Comparison of ENCODE assay signal across 8 mouse cellular contexts in genomic region chr3:122295511-122295910, GRCm38 (mm10). TPM values are rescaled to one million over a fixed set of nuclear protein-coding genes. Genes with fewer than 3 reads are reported as not detected.
DNase-seq lines count a peak whose midpoint lies in the region; ATAC-seq and TF ChIP-seq lines count a peak whose summit lies in the region.

No protein-coding gene starts in this region.

- H3K9me3 ChIP-seq in lung, postnatal 0 days (ENCODE audit: low read length), result no peaks in the 10 kb centered on the region

- 12% methylated on average over 5 of the region's 5 CpGs for WGBS in lung, postnatal 0 days

- peak; percentile 63 for DNase-seq in layer of hippocampus, adult 11-12 months (ENCODE audit: low spot score)
- DNase-seq in layer of hippocampus, adult 9-10 months (ENCODE audit: low spot score), result no peak
- peak; percentile 72 for DNase-seq in adrenal gland, postnatal 10 days
- DNase-seq in kidney, postnatal 14 days, result peak; percentile 61
- peak; percentile 81 for DNase-seq in lung, postnatal 0 days (ENCODE audit: low spot score)
- peak; percentile 50 for DNase-seq in ovary, postnatal 36 days (ENCODE audit: low spot score)

- H3K9ac ChIP-seq in lung, postnatal 0 days (replicated peaks; ENCODE audit: low read depth), result no peak overlapping the region

- H3K27ac ChIP-seq in lung, postnatal 0 days (ENCODE audit: low read length), result no peak overlapping the region

- no peaks in the 10 kb centered on the region for H3K36me3 ChIP-seq in lung, postnatal 0 days (ENCODE audit: insufficient read depth, low read length)

- no peak overlapping the region for H3K4me3 ChIP-seq in lung, postnatal 0 days (ENCODE audit: low read depth, low read length)

- 0 out of 2 replicates have a peak, but pooled peaks have one; percentile 18 for TF ChIP-seq EP300 in lung, postnatal 0 days (IDR thresholded peaks at IDR 0.05)

- peak; percentile 69 for ATAC-seq in erythroblast, adult 5-6 weeks (replicated peaks; ENCODE audit: low FRiP score, poor library complexity, severe bottlenecking)
- no peak for ATAC-seq in lung, postnatal 0 days
- no peak for ATAC-seq in monocyte, adult 5-6 weeks (replicated peaks; ENCODE audit: insufficient number of reproducible peaks, low FRiP score, low TSS enrichment, poor library complexity, severe bottlenecking)

- TF ChIP-seq CTCF in lung, postnatal 0 days (IDR thresholded peaks at IDR 0.05), result peak; percentile 85

- H3K27me3 ChIP-seq in lung, postnatal 0 days (replicated peaks; ENCODE audit: insufficient read depth, low read length), result no peaks in the 10 kb centered on the region

- H3K4me2 ChIP-seq in lung, postnatal 0 days (replicated peaks; ENCODE audit: low read depth, low read length), result no peak overlapping the region

- peaks cover 9% of the 10 kb centered on the region; the same call in 1 of the 2 replicates for H3K4me1 ChIP-seq in lung, postnatal 0 days (ENCODE audit: insufficient read depth, low read depth, low read length)

RNA-seq across cellular contexts. Expression of gene Bcar3, which starts 1.6 kb away (rescaled TPM):
- total RNA-seq in adrenal gland, postnatal 10 days (2021), result 10 to 100 TPM; 42.4 to 43.9 TPM
- total RNA-seq in erythroblast, adult 5-6 weeks (2015; ENCODE audit: low replicate concordance), result 1.3 TPM in 1 of 2 replicates, not detected in the other
- total RNA-seq in erythroblast, adult 5-6 weeks (2017; ENCODE audit: low replicate concordance), result 0.34 and 0.70 TPM in 2 replicates
- polyA plus RNA-seq in lung, postnatal 0 days (2015; fragmentation: Nextera tagmentation; extraction: Ambion mirVana), result 27.6 and 38.3 TPM in 2 replicates
- total RNA-seq in monocyte, adult 5-6 weeks (2017), result 5.9 to 13.0 TPM (median 7.0 TPM) in 3 replicates

RNA-seq across cellular contexts. Expression of gene Dnttip2, which starts 21.3 kb away (rescaled TPM):
- 10 to 100 TPM; 40.0 to 45.0 TPM for total RNA-seq in adrenal gland, postnatal 10 days (2021)
- 32.8 and 70.5 TPM in 2 replicates for total RNA-seq in erythroblast, adult 5-6 weeks (2015; ENCODE audit: low replicate concordance)
- 19.3 and 34.0 TPM in 2 replicates for total RNA-seq in erythroblast, adult 5-6 weeks (2017; ENCODE audit: low replicate concordance)
- polyA plus RNA-seq in lung, postnatal 0 days (2015; fragmentation: Nextera tagmentation; extraction: Ambion mirVana), result 38.3 and 43.9 TPM in 2 replicates
- total RNA-seq in monocyte, adult 5-6 weeks (2017), result 121 to 170 TPM (median 151 TPM) in 3 replicates

RNA-seq across cellular contexts. Expression of gene Gclm, which starts 50.2 kb away (rescaled TPM):
- total RNA-seq in adrenal gland, postnatal 10 days (2021), result 100 to 1,000 TPM in 1 of 2 experiments, 10 to 100 TPM in 1; 89.2 to 102 TPM
- 276 and 381 TPM in 2 replicates for total RNA-seq in erythroblast, adult 5-6 weeks (2015; ENCODE audit: low replicate concordance)
- 373 and 560 TPM in 2 replicates for total RNA-seq in erythroblast, adult 5-6 weeks (2017; ENCODE audit: low replicate concordance)
- 102 and 112 TPM in 2 replicates for polyA plus RNA-seq in lung, postnatal 0 days (2015; fragmentation: Nextera tagmentation; extraction: Ambion mirVana)
- 15.3 to 20.7 TPM (median 18.5 TPM) in 3 replicates for total RNA-seq in monocyte, adult 5-6 weeks (2017)
